Mouse (Mus musculus): ENCODE measurements at regions not wholly inside any gene's neighbourhood (a gene's known extent, or its start where the extent isn't known, plus 50 kb on each side); places are given as distances from the start of the nearest gene placed in this dataset.
"Not testable (repeated sequence)": the region's sequence is repeated elsewhere in the genome, so short reads cannot be mapped to it uniquely, and the experiment has no call there.

- no peak for DNase-seq
- intact Hi-C loops (cut with DNase I): no loop called here
These were observed 991.0 kb downstream of the Car8 start for GRCm38 (mm10) chr4:7247816-7248215.

- intact Hi-C loops (cut with DNase I): no loop called here
- DNase-seq: no peak
These were observed 991.6 kb downstream of the Car8 start for GRCm38 (mm10) chr4:7247244-7247643.

GRCm38 (mm10) chr4:7246828-7247227 is 992.0 kb downstream of the Car8 start:
- intact Hi-C loops (cut with DNase I): no loop called here
- no peak for DNase-seq

- DNase-seq: no peak
- intact Hi-C loops (cut with DNase I): no loop called here
These were observed 993.2 kb downstream of the Car8 start for GRCm38 (mm10) chr4:7245653-7246052.

- DNase-seq: no peak
- intact Hi-C loops (cut with DNase I): no loop called here
These were observed 1001.0 kb downstream of the Car8 start for GRCm38 (mm10) chr4:7237848-7238247.

GRCm38 (mm10) chr4:7234537-7234936 is 1004.3 kb downstream of the Car8 start:
- intact Hi-C loops (cut with DNase I); DNase-seq: not testable (repeated sequence)

- intact Hi-C loops (cut with DNase I): no loop called here
- no peak for DNase-seq
These were observed 1009.9 kb downstream of the Car8 start for GRCm38 (mm10) chr4:7228980-7229379.

- DNase-seq: no peak
- intact Hi-C loops (cut with DNase I): no loop called here
These were observed 1015.9 kb downstream of the Car8 start for GRCm38 (mm10) chr4:7222922-7223321.

GRCm38 (mm10) chr4:7220426-7220825 is 1018.4 kb downstream of the Car8 start:
- DNase-seq: no peak
- intact Hi-C loops (cut with DNase I): no loop called here

- DNase-seq: no peak
- intact Hi-C loops (cut with DNase I): no loop called here
These were observed 1023.5 kb downstream of the Car8 start for GRCm38 (mm10) chr4:7215048-7216030.

- no peak for DNase-seq
- intact Hi-C loops (cut with DNase I): no loop called here
These were observed 1031.9 kb downstream of the Car8 start for GRCm38 (mm10) chr4:7206987-7207386.

- intact Hi-C loops (cut with DNase I): no loop called here
- no peak for DNase-seq
These were observed 1037.0 kb downstream of the Car8 start for GRCm38 (mm10) chr4:7201816-7202215.

GRCm38 (mm10) chr4:7199941-7200340 is 1038.9 kb downstream of the Car8 start:
- DNase-seq: no peak
- intact Hi-C loops (cut with DNase I): no loop called here

GRCm38 (mm10) chr4:7199052-7199451 is 1039.8 kb downstream of the Car8 start:
- DNase-seq: no peak
- intact Hi-C loops (cut with DNase I): no loop called here

- intact Hi-C loops (cut with DNase I): no loop called here
- DNase-seq: no peak
These were observed 1042.3 kb downstream of the Car8 start for GRCm38 (mm10) chr4:7196570-7196969.

- intact Hi-C loops (cut with DNase I): no loop called here
- DNase-seq: no peak
These were observed 1043.2 kb downstream of the Car8 start for GRCm38 (mm10) chr4:7195619-7196018.

- intact Hi-C loops (cut with DNase I): no loop called here
- no peak for DNase-seq
These were observed 1046.9 kb downstream of the Car8 start for GRCm38 (mm10) chr4:7191912-7192311.

- no peak for DNase-seq
- intact Hi-C loops (cut with DNase I): no loop called here
These were observed 1047.6 kb downstream of the Car8 start for GRCm38 (mm10) chr4:7191228-7191627.

- no peak for DNase-seq
- intact Hi-C loops (cut with DNase I): no loop called here
These were observed 1063.8 kb downstream of the Car8 start for GRCm38 (mm10) chr4:7175030-7175429.

GRCm38 (mm10) chr4:7172528-7173306 is 1066.1 kb downstream of the Car8 start:
- no peak for DNase-seq
- intact Hi-C loops (cut with DNase I): no loop called here

- no peak for DNase-seq
- intact Hi-C loops (cut with DNase I): no loop called here
These were observed 1067.0 kb downstream of the Car8 start for GRCm38 (mm10) chr4:7171637-7172417.
